Mouse (Mus musculus) R1 (cell line): ENCODE data around the gene Hsf5.

Experiments
- DNase-seq: peaks from one replicate; pipeline ENCODE4 v3.0.0-alpha.2; 2018; ENCODE audit warnings: low read depth, low spot score

Hsf5 gene

GRCm38 (mm10) chr11:87616790-87617474 lies at the start of gene Hsf5:
Gene Hsf5, plus strand, starts transcription at chr11:87617164.
- DNase-seq, result peak; percentile 31

DNA sequence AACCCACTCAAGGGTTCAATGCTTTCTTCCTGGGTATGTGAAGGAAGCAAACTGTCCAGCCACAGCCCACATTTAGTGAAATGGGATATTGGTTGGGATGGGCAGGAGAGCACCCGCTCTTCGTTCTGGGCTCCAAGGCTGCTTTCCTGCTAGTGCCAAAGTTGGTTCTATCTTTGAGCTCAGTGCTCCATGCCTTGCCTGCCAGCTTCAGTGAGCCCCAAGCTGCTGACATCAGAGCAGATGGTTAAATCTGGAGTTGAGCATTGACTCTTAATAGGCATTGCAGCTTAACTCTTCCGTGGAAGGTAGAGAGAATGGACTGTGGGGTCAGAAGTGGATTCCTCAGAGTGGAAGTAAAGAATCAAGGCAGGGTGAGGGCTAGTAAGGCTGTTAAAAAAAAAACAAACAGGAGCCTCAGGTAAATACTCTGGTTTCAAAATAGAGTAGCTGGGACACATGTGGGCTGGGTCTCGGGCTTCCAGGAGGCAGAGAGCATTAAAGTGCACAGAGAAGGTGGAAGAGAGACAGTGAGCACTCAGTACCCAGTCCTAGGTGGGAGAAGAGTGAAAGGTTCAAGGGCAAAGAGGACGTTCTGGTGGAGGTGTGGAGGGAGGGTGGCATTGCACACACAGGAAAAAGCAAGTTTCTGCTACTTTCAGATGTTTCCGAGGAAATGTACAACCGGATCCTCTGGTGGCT lies 48.6 kb upstream of the Hsf5 start, which contains the start of gene Sept4:
Gene Sept4 (plus strand): TSS at position 649 of the 699 bp plus-strand sequence.
- DNase-seq, result no peak

DNA sequence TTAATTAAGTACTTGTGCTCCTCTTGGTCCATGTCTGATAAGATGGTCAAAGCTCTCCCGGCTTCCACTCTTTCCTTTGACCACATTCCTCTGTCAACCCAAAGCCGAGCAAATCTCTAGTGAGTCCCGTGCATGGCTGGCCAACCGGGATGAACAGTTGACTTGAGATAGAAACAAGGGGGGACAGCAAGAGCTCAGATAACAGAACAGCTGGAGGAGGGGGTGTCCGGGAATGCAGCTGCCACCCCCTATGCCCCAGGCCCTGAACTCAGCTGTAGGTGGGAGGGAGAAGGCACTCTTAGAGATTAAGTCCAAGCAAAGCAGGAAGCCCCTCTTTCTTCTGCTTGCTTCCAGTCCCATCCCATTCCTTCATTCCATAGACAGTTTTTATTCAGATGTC lies 46.2 kb upstream of the Hsf5 start:
- no peak for DNase-seq

DNA sequence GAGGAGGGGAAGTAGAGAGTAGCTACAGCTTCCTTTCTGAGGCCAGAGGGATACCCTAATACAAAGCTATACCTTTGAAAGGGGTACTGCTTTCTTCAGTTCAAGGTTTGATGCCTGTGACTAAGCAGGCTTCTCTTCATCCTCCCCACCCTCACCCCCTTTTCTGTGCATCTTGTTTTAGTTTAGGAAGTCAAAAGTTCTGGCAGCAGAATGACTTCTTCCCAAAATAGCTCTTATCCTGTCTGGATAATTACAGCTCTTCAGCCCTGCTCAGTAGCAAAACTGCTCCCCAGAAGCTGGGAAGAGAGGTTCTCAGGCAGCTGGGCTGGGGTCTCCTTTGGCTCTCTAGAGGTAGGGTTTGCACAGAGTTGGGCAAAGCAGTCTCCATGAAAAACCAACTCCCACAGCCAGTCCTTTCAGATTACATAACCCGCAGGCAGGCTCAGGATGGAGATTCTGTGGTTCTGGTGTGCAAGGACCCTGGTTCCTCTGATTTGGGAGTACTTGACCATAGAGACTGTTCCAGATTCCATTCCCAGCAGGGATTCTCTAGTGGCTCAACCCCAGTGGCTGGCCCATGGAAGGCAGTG lies 45.5 kb upstream of the Hsf5 start:
- DNase-seq, result no peak

GRCm38 (mm10) chr11:87573751-87574150 lies 43.2 kb upstream of the Hsf5 start:
- no peak for DNase-seq

GRCm38 (mm10) chr11:87574520-87575180 lies 42.3 kb upstream of the Hsf5 start:
- DNase-seq, result no peak

- no peak for DNase-seq
Observed at GRCm38 (mm10) chr11:87577601-87578248, 39.2 kb upstream of the Hsf5 start.

- DNase-seq, result peak; percentile 50
Observed at GRCm38 (mm10) chr11:87578249-87578962, 38.6 kb upstream of the Hsf5 start.

DNA sequence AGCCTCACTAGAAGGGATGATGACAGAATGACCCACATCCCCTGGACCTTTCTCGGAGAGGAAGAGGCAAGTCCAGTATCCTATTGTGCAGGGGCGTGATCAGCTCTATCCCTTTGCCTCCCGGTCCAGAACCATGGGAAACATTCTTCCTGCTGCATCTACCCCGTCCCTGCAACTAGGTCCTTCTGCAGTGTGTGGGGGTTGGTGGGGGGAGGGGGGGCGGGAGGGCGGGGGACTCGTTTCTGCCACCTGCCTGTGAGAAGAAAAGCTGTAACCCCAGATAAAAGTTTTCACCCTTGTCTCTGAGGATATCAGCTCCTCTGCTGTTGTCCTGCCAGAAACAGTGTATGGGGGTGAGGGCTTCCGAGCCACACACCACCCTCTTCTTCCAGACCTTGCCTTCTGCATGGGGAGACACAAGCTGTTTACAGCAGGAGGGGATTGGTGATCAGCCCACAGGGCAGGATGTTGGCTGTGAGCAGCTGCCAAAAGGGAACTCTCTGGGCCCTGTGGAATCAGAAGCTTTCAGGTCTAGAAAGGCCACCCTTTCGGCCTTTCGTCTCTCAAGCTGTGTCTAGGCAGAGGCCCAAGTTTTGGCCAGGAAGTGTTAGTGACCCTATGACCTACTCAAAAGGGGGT lies 37.9 kb upstream of the Hsf5 start:
- no peak for DNase-seq

DNA sequence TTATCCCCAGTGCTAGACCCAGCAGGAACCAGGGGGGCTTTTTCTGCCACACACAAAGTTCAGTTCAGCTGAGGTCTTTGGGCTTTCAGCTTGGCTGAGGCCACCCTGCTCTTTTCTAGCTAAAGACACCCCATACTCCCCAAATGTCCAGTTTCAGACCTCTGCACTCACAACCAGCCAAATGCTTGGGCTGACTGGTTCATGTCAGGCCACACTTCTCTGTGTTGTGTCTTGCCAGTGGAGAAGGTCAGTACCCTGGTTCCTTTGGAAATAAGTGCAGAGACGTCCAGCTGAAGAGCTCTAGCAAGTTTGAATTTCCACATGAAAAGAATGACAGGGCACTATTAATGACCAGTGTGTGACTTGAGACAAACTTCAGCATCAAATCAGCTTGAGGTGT lies 37.3 kb upstream of the Hsf5 start:
- no peak for DNase-seq

DNA sequence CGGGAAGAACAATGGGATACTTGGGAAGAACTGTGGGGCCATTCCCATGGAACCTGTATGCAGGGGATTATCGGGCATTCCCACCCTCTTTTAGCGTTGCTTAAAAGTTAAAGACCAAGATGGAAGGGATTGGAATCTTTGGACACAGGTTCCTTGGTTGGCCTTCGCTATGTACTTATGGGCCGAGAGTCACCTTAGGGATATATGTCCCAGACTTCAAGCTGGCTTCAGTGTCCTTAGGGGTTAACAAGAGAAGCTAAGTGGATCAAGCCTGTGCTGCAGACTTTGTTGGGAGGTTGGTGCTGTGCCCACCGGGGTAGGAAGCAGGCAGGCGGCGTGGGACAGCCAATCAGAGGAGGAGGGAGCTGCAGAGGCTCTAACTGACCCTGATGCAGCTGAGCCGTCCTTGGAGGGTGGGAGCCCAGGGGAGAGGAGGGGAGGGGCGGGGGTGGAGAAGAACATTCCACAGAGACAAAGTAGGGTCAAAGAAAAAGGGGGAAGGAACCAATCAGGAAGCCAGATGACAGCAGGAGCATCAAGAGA lies 36.4 kb upstream of the Hsf5 start:
- DNase-seq, result no peak

- DNase-seq, result no peak
Observed at GRCm38 (mm10) chr11:87581161-87581865, 35.7 kb upstream of the Hsf5 start.

- DNase-seq, result no peak
Observed at GRCm38 (mm10) chr11:87581933-87582710, 34.8 kb upstream of the Hsf5 start.

DNA sequence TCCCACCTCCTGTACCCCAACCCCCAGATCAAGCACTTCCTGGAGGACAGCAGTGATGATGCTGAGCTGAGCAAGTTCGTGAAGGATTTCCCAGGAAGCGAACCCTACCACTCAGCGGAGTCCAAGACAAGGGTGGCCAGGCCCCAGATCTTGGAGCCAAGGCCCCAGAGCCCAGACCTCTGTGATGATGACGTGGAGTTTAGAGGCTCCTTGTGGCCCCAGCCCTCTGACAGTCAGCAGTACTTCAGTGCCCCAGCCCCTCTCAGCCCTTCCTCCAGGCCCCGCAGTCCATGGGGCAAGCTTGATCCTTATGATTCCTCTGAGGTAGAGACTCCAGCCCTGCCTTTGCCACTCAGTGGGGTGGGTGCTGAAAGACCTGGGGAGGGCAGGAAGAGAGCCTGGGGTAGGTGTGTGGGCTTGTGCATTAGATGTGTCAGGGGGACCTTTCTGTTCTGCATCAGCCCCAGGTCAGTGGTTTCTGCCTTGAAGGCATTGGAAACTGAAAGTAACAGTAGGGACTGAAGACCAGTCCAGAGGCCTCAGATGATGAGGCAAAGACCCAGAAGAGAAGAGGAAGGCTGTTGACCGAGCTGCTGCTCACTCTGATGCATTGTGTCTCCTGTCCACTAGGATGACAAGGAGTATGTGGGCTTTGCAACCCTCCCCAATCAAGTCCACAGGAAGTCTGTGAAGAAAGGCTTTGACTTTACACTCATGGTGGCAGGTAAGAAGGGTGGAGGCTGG lies 33.5 kb upstream of the Hsf5 start:
- DNase-seq, result no peak

DNA sequence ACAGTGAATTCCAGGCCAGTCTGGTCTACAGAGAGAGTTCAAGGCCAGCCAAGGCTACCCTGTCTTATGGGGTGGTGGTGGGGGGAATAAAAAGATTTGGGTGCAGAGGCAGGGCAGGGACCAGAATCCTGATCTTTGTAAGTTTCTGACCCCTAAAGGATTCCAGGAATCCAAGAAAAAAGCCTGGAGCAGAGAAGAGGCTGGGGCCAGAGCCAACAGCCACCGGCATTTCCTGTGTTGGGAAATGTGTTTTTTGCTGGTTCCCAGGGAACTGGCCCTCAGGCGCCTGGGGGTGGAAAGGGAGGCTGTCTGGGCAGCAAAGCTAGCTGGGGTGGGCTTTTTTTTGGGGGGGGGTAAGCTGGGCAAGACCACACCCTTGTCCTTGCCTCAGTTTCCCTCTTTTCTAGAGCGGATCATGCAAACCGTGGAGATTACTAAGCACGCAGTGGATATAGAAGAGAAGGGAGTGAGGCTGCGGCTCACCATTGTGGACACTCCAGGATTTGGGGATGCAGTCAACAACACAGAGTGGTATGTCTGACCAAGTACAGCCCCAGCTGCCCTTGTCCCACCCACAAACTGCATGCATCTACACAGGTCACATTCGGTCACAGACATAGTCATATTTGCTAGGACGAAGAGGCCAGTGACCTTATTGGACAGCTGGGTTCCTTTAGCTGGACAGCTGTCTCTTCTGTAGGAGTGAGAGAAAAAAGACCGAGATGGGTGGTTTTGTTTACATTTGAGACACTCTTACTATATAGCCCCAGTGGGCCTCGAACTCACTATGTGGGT lies 32.1 kb upstream of the Hsf5 start:
- no peak for DNase-seq

DNA sequence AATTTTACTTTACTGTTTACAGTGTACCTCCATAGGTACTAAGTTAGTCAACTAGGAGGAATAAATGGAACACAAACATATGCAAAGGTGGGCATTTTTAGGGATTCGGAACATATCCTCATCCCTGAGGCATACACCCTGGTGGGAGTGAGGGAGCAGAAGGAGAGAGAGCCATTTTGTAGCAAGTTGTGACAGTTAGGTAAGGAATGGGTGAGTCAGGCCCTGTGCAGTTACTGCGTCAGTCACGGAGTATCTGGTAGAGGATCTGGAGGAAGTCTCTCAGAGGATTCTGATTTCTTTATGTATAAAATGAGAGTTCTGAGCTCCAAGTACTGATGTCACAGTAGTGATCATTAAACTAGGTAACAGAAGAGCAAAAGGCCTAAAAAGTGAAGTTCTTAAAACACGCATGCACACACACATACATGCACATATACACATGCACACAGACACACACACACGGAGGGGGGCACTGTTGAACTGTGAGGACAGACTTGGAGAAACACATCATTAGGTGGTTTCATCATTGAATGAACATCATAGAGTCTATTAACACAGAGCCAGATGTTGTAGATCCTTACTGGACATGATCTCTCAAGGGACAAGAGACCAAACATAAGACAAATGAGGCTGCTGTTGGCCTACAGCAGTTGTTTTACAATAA lies 29.6 kb upstream of the Hsf5 start:
- no peak for DNase-seq

GRCm38 (mm10) chr11:87589605-87590004 lies 27.4 kb upstream of the Hsf5 start:
- DNase-seq, result no peak
